Mouse (Mus musculus): ENCODE data around the gene Cldn10.
"Not testable (repeated sequence)": the region's sequence is repeated elsewhere in the genome, so short reads cannot be mapped to it uniquely, and the experiment has no call there.

The Cldn10 gene

GRCm38 (mm10) chr14:118782241-118782640 lies 5.5 kb upstream of the Cldn10 start:
- no peak for DNase-seq (ENCODE audit: low spot score in 2 of 2)

GRCm38 (mm10) chr14:118783326-118783935 lies 4.3 kb upstream of the Cldn10 start:
- DNase-seq (ENCODE audit: low spot score in 2 of 2): no peak

GRCm38 (mm10) chr14:118790217-118790616 lies 2.5 kb downstream of the Cldn10 start:
- DNase-seq (ENCODE audit: low spot score in 2 of 2): no peak

- DNase-seq (ENCODE audit: low spot score in 2 of 2): no peak
These were observed 5.2 kb downstream of the Cldn10 start for GRCm38 (mm10) chr14:118792957-118793356.

GRCm38 (mm10) chr14:118793416-118793815 lies 5.7 kb downstream of the Cldn10 start:
- DNase-seq (ENCODE audit: low spot score in 2 of 2): no peak

GRCm38 (mm10) chr14:118794196-118794595 lies 6.5 kb downstream of the Cldn10 start:
- DNase-seq (ENCODE audit: low spot score in 2 of 2): no peak

- no peak for DNase-seq (ENCODE audit: low spot score in 2 of 2)
These were observed 7.2 kb downstream of the Cldn10 start for GRCm38 (mm10) chr14:118794893-118795292.

GRCm38 (mm10) chr14:118795915-118796693 lies 8.4 kb downstream of the Cldn10 start:
- DNase-seq (ENCODE audit: low spot score in 2 of 2): no peak

- DNase-seq (ENCODE audit: low spot score in 2 of 2): no peak
These were observed 9.0 kb downstream of the Cldn10 start for GRCm38 (mm10) chr14:118796694-118797058.

- DNase-seq (ENCODE audit: low spot score in 2 of 2): no peak
These were observed 9.6 kb downstream of the Cldn10 start for GRCm38 (mm10) chr14:118797270-118797669.

GRCm38 (mm10) chr14:118799918-118800317 lies 12.2 kb downstream of the Cldn10 start:
- no peak for DNase-seq (ENCODE audit: low spot score in 2 of 2)

- DNase-seq (ENCODE audit: low spot score in 2 of 2): no peak
These were observed 16.2 kb downstream of the Cldn10 start for GRCm38 (mm10) chr14:118803936-118804335.

GRCm38 (mm10) chr14:118804351-118804750 lies 16.6 kb downstream of the Cldn10 start:
- no peak for DNase-seq (ENCODE audit: low spot score in 2 of 2)

GRCm38 (mm10) chr14:118807653-118808052 lies 19.9 kb downstream of the Cldn10 start:
- no peak for DNase-seq (ENCODE audit: low spot score in 2 of 2)

- not testable (repeated sequence) for DNase-seq (ENCODE audit: low spot score in 2 of 2)
These were observed 20.5 kb downstream of the Cldn10 start for GRCm38 (mm10) chr14:118808183-118808582.

- DNase-seq (ENCODE audit: low spot score in 2 of 2): no peak
These were observed 22.0 kb downstream of the Cldn10 start for GRCm38 (mm10) chr14:118809686-118810085.

- DNase-seq (ENCODE audit: low spot score in 2 of 2): not testable (repeated sequence)
These were observed 23.5 kb downstream of the Cldn10 start for GRCm38 (mm10) chr14:118811256-118811655.

- DNase-seq (ENCODE audit: low spot score in 2 of 2): no peak
These were observed 25.4 kb downstream of the Cldn10 start for GRCm38 (mm10) chr14:118813111-118813510.

- peak in 1 of 2 experiments; percentile 45 for DNase-seq (ENCODE audit: low spot score in 2 of 2)
These were observed 28.8 kb downstream of the Cldn10 start for GRCm38 (mm10) chr14:118816503-118816902.

GRCm38 (mm10) chr14:118820111-118820510 lies 32.4 kb downstream of the Cldn10 start:
- peak; percentile 26 to 49 for DNase-seq (ENCODE audit: low spot score in 2 of 2)

- no peak for DNase-seq (ENCODE audit: low spot score in 2 of 2)
These were observed 35.1 kb downstream of the Cldn10 start for GRCm38 (mm10) chr14:118822816-118823215.

- no peak for DNase-seq (ENCODE audit: low spot score in 2 of 2)
These were observed 35.6 kb downstream of the Cldn10 start for GRCm38 (mm10) chr14:118823313-118823712.

GRCm38 (mm10) chr14:118826346-118826745 lies 38.6 kb downstream of the Cldn10 start:
- no peak for DNase-seq (ENCODE audit: low spot score in 2 of 2)
